Mouse (Mus musculus): ENCODE results near the gene Tmem240.

GRCm38 (mm10) chr4:155700425-155700824 lies 34.2 kb upstream of the Tmem240 start:
- TF ChIP-seq CTCF (conservative IDR thresholded peaks at IDR 0.05; ENCODE audit: low read length) (peak; percentile 93), POU5F1 (IDR thresholded peaks at IDR 0.05; ENCODE audit: borderline replicate concordance, low read length) (no peak)

Measured in E14TG2a.4 (cell line).